Mouse (Mus musculus) erythroid progenitor cell, adult 5-6 weeks (primary cell): ENCODE measurements around the gene Gyg. TPM values are rescaled to one million over a fixed set of nuclear protein-coding genes. Genes with fewer than 3 reads are reported as not detected.

Experiments used
- total RNA-seq, 2 experiments: library from RNA; stranded (forward) in 1 of 2; stranded (reverse) in 1 of 2; fragments of 150-400 nt in 1 of 2; fragments of 186-747, 209-891 nt in 1 of 2; gene quantifications; 2 replicates each; pipeline versions ENCODE4 v1.2.3 to v1.2.4; 2015 to 2017; ENCODE audit warnings: low replicate concordance in 2 of 2

Gyg gene
- total RNA-seq, 2 experiments from 2014 or later: 13.2 to 25.2 TPM

Other genes starting within 250 kb of the Gyg start
- gene Cp, start 198.3 kb downstream of the Gyg start, total RNA-seq (2015; ENCODE audit: low replicate concordance): 1.3 and 1.8 TPM in 2 replicates
- gene Cp, start 198.3 kb downstream of the Gyg start, total RNA-seq (2017; ENCODE audit: low replicate concordance): 0.23 and 3.6 TPM in 2 replicates
- 15.1 and 20.9 TPM in 2 replicates for gene Hps3, start 120.0 kb downstream of the Gyg start, total RNA-seq (2015; ENCODE audit: low replicate concordance)
- gene Hps3, start 120.0 kb downstream of the Gyg start, total RNA-seq (2017; ENCODE audit: low replicate concordance): 7.7 and 9.1 TPM in 2 replicates
- gene Hltf, start 97.5 kb downstream of the Gyg start, total RNA-seq (2015; ENCODE audit: low replicate concordance): 13.7 and 31.0 TPM in 2 replicates
- 14.1 and 17.2 TPM in 2 replicates for gene Hltf, start 97.5 kb downstream of the Gyg start, total RNA-seq (2017; ENCODE audit: low replicate concordance)
- 53.7 and 74.2 TPM in 2 replicates for gene Cpa3, start 86.9 kb upstream of the Gyg start, total RNA-seq (2015; ENCODE audit: low replicate concordance)
- gene Cpa3, start 86.9 kb upstream of the Gyg start, total RNA-seq (2017; ENCODE audit: low replicate concordance): 18.1 and 29.0 TPM in 2 replicates
- not detected in 2 replicates for gene Cpb1, start 120.4 kb upstream of the Gyg start, total RNA-seq (2015; ENCODE audit: low replicate concordance)
- not detected in 2 replicates for gene Cpb1, start 120.4 kb upstream of the Gyg start, total RNA-seq (2017; ENCODE audit: low replicate concordance)
- not detected in 2 replicates for gene Agtr1b, start 211.9 kb upstream of the Gyg start, total RNA-seq (2015; ENCODE audit: low replicate concordance)
- gene Agtr1b, start 211.9 kb upstream of the Gyg start, total RNA-seq (2017; ENCODE audit: low replicate concordance): not detected in 2 replicates